Mouse (Mus musculus) lung, postnatal 0 days (tissue): ENCODE data around the gene Dnajc7.

Experiments
- CTCF ChIP-seq: IDR thresholded peaks from 2 replicates; pipeline ENCODE4 v1.5.1; 2016; ENCODE audit warnings: antibody characterized with exemption, mild to moderate bottlenecking
- EP300 ChIP-seq: IDR thresholded peaks from 2 replicates; pipeline ENCODE4 v1.6.1; 2016; ENCODE audit warnings: antibody characterized with exemption, mild to moderate bottlenecking, control low read depth

DNA sequence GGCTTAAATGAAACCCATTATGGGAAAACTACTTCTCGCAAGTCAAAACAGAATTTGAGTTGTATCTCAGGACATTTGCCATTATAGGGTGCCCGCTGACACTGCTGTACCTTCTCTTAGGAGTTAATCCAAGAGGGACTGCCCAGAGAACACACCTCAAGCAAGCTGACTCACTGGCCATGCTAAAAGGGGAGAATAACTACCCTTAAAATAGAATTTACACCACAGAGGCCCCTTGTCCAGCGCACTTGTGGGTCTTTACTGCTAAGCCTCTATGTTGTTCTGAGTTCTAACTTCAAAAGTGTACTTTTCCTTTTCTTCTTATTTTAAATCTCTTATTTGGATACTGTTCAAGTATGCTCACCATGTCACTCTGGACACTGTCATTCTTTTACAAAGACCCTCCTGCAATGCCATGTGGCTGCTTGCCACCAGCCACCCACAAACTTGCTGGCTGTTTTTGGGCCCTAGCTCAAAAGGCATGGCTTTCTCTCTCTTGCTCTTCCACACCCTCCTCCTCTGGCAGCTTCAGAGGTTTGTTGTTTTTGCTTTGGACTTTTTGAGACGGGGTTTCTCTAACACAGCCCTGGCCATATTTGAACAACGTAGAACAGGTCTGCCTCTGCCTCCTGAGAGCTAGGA lies 10.5 kb downstream of the Dnajc7 start:
- TF ChIP-seq CTCF (no peak), EP300 (no peak)
